Mouse (Mus musculus) CD4-positive, CD25-positive, alpha-beta regulatory T cell, adult 2 months (primary cell): ENCODE measurements around the gene Efnb1.
"Not testable (repeated sequence)": the region's sequence is repeated elsewhere in the genome, so short reads cannot be mapped to it uniquely, and the experiment has no call there.

Experiments used
- DNase-seq: peaks from one replicate; pipeline ENCODE4 v3.0.0-alpha.2; 2012; ENCODE audit warnings: low read depth, low spot score

The Efnb1 gene

GRCm38 (mm10) chrX:99135523-99136258 lies at the start of gene Efnb1:
Efnb1 (plus strand) TSS chrX:99136130.
- peak; percentile 92 for DNase-seq

GRCm38 (mm10) chrX:99092704-99093103 lies 43.2 kb upstream of the Efnb1 start:
- no peak for DNase-seq

- DNase-seq: not testable (repeated sequence)
Observed at GRCm38 (mm10) chrX:99111088-99111724, 24.7 kb upstream of the Efnb1 start.

- DNase-seq: no peak
Observed at GRCm38 (mm10) chrX:99119510-99119909, 16.4 kb upstream of the Efnb1 start.

- peak; percentile 67 for DNase-seq
Observed at GRCm38 (mm10) chrX:99130059-99130458, 5.9 kb upstream of the Efnb1 start.

GRCm38 (mm10) chrX:99132573-99132972 lies 3.4 kb upstream of the Efnb1 start:
- DNase-seq: no peak

GRCm38 (mm10) chrX:99134891-99135290 lies 1.0 kb upstream of the Efnb1 start:
- DNase-seq: peak; percentile 85

GRCm38 (mm10) chrX:99136431-99136966 lies 569 bp downstream of the Efnb1 start:
- peak; percentile 40 for DNase-seq

- peak; percentile 6 for DNase-seq
Observed at GRCm38 (mm10) chrX:99137143-99137870, 1.4 kb downstream of the Efnb1 start.

GRCm38 (mm10) chrX:99137928-99138740 lies 2.2 kb downstream of the Efnb1 start:
- no peak for DNase-seq

- no peak for DNase-seq
Observed at GRCm38 (mm10) chrX:99141079-99141478, 5.1 kb downstream of the Efnb1 start.

- no peak for DNase-seq
Observed at GRCm38 (mm10) chrX:99141900-99142299, 6.0 kb downstream of the Efnb1 start.

- DNase-seq: no peak
Observed at GRCm38 (mm10) chrX:99145561-99145960, 9.6 kb downstream of the Efnb1 start.

GRCm38 (mm10) chrX:99148061-99148905 lies 12.4 kb downstream of the Efnb1 start:
- no peak for DNase-seq

GRCm38 (mm10) chrX:99149047-99149446 lies 13.1 kb downstream of the Efnb1 start:
- DNase-seq: no peak

GRCm38 (mm10) chrX:99149900-99150299 lies 14.0 kb downstream of the Efnb1 start:
- no peak for DNase-seq

GRCm38 (mm10) chrX:99150712-99151111 lies 14.8 kb downstream of the Efnb1 start:
- no peak for DNase-seq

GRCm38 (mm10) chrX:99151434-99151833 lies 15.5 kb downstream of the Efnb1 start:
- DNase-seq: no peak

GRCm38 (mm10) chrX:99152141-99152540 lies 16.2 kb downstream of the Efnb1 start:
- DNase-seq: no peak

GRCm38 (mm10) chrX:99152566-99153265 lies 16.8 kb downstream of the Efnb1 start:
- DNase-seq: no peak
